Mouse (Mus musculus) midbrain, embryonic 12.5 days (tissue): ENCODE results near the gene Enc1. TPM values are rescaled to one million over a fixed set of nuclear protein-coding genes. Genes with fewer than 3 reads are reported as not detected.

Experiments used
- ATAC-seq: fragments of 200-750 bp; cut with Nextera tagmentation; 2 replicates; pipeline ENCODE4 v1.8.0; 2017; ENCODE audit warnings: low read depth, moderate TSS enrichment, moderate library complexity; ENCODE audit not compliant: low FRiP score
- H3K27ac ChIP-seq: fragments of 300-500 bp; sonication (generic); replicated peaks from 2 replicates; pipeline ENCODE4 v1.5.1; 2016; ENCODE audit warnings: mild to moderate bottlenecking
- H3K27me3 ChIP-seq: fragments of 300-500 bp; sonication (generic); 2 replicates; pipeline ENCODE4 v1.6.1; 2016; ENCODE audit warnings: mild to moderate bottlenecking
- H3K36me3 ChIP-seq: fragments of 300-500 bp; sonication (generic); 2 replicates; pipeline ENCODE4 v1.6.1; 2016
- H3K4me1 ChIP-seq: fragments of 300-500 bp; sonication (generic); 2 replicates; pipeline ENCODE4 v1.6.1; 2016
- H3K4me2 ChIP-seq: fragments of 300-500 bp; sonication (generic); replicated peaks from 2 replicates; pipeline ENCODE4 v1.6.1; 2016; ENCODE audit warnings: mild to moderate bottlenecking, moderate library complexity
- H3K4me3 ChIP-seq: fragments of 300-500 bp; sonication (generic); 2 replicates; pipeline ENCODE4 v1.5.1; 2016; ENCODE audit warnings: mild to moderate bottlenecking
- H3K9ac ChIP-seq: fragments of 300-500 bp; sonication (generic); replicated peaks from 2 replicates; pipeline ENCODE4 v1.6.1; 2016; ENCODE audit warnings: mild to moderate bottlenecking, moderate library complexity
- H3K9me3 ChIP-seq: fragments of 300-500 bp; sonication (generic); 2 replicates; pipeline ENCODE4 v1.6.1; 2016; ENCODE audit warnings: mild to moderate bottlenecking
- WGBS: fragments of 180-500 bp; shearing (Covaris S2); methylation state at CpG from one replicate; pipeline ENCODE4 v1.1.7; 2016; 5-methylcytosine and 5-hydroxymethylcytosine counted together
- polyA plus RNA-seq: library from polyadenylated mRNA; unstranded; fragments of >200 nt; fragmentation: Nextera tagmentation; extraction: Ambion mirVana; gene quantifications from 2 replicates; pipeline ENCODE4 v1.2.1, GENCODE M21; 2016

Gene Enc1
- polyA plus RNA-seq, 1 experiment from 2014 or later: 21.9 TPM

GRCm38 (mm10) chr13:97296757-97297156 lies 55.9 kb downstream of the Enc1 start:
- Histone ChIP-seq H3K36me3 (no peaks in the 10 kb centered on the region), H3K4me2 (no peak overlapping the region), H3K9me3 (no peaks in the 10 kb centered on the region), H3K27ac (no peak overlapping the region), H3K4me3 (no peak overlapping the region), H3K9ac (no peak overlapping the region), H3K27me3 (peaks cover 2% of the 10 kb centered on the region; the same call in 1 of the 2 replicates), H3K4me1 (peaks cover 23% of the 10 kb centered on the region)
- ATAC-seq: no peak
- WGBS: 89% methylated on average over 3 of the region's 5 CpGs

- 83% methylated on average over 14 of the region's 14 CpGs for WGBS
- peaks cover 2% of the 10 kb centered on the region; the same call in 1 of the 2 replicates for H3K27me3 ChIP-seq
- no peaks in the 10 kb centered on the region for H3K36me3 ChIP-seq
- ATAC-seq: no peak
- peaks cover 17% of the 10 kb centered on the region for H3K4me1 ChIP-seq
- H3K9me3 ChIP-seq: no peaks in the 10 kb centered on the region
- no peak overlapping the region for H3K9ac ChIP-seq
- no peak overlapping the region for H3K4me3 ChIP-seq
- H3K27ac ChIP-seq: no peak overlapping the region
- no peak overlapping the region for H3K4me2 ChIP-seq
Measured at GRCm38 (mm10) chr13:97297418-97298050, 56.6 kb downstream of the Enc1 start.

- H3K27me3 ChIP-seq: peaks cover 6% of the 10 kb centered on the region; the same call in 1 of the 2 replicates
- no peak for ATAC-seq
- H3K27ac ChIP-seq: no peak overlapping the region
- peaks cover 9% of the 10 kb centered on the region for H3K4me1 ChIP-seq
- no peak overlapping the region for H3K4me3 ChIP-seq
- H3K36me3 ChIP-seq: no peaks in the 10 kb centered on the region
- H3K4me2 ChIP-seq: no peak overlapping the region
- no peaks in the 10 kb centered on the region for H3K9me3 ChIP-seq
- no peak overlapping the region for H3K9ac ChIP-seq
- 93% methylated on average over 4 of the region's 4 CpGs for WGBS
Measured at GRCm38 (mm10) chr13:97298896-97299295, 58.0 kb downstream of the Enc1 start.

- no peaks in the 10 kb centered on the region for H3K9me3 ChIP-seq
- H3K9ac ChIP-seq: no peak overlapping the region
- peaks cover 7% of the 10 kb centered on the region for H3K4me1 ChIP-seq
- H3K36me3 ChIP-seq: no peaks in the 10 kb centered on the region
- no peak overlapping the region for H3K27ac ChIP-seq
- H3K27me3 ChIP-seq: peaks cover 6% of the 10 kb centered on the region; the same call in 1 of the 2 replicates
- WGBS: 88% methylated on average over 12 of the region's 12 CpGs
- no peak overlapping the region for H3K4me3 ChIP-seq
- ATAC-seq: no peak
- no peak overlapping the region for H3K4me2 ChIP-seq
Measured at GRCm38 (mm10) chr13:97299877-97300873, 59.3 kb downstream of the Enc1 start.

Other genes starting within 250 kb of the Enc1 start
- gene 1700029F12Rik, start 206.7 kb upstream of the Enc1 start, polyA plus RNA-seq: not detected in 2 replicates
- gene Fam169a, start 173.8 kb upstream of the Enc1 start, polyA plus RNA-seq: 12.9 and 13.4 TPM in 2 replicates
- gene Gm6169, start 141.9 kb upstream of the Enc1 start, polyA plus RNA-seq: 0.24 and 0.85 TPM in 2 replicates
- gene Gfm2, start 103.2 kb upstream of the Enc1 start, polyA plus RNA-seq: 35.7 and 39.2 TPM in 2 replicates
- 48.9 and 60.9 TPM in 2 replicates for gene Nsa2, start 103.2 kb upstream of the Enc1 start, polyA plus RNA-seq
- gene Hexb, start 42.7 kb upstream of the Enc1 start, polyA plus RNA-seq: 23.8 and 24.2 TPM in 2 replicates